Mouse (Mus musculus) lung, postnatal 0 days (tissue): ENCODE measurements around the gene Nmrk1.

ENCODE experiments used
- CTCF ChIP-seq: IDR thresholded peaks from 2 replicates; pipeline ENCODE4 v1.5.1; 2016; ENCODE audit warnings: antibody characterized with exemption, mild to moderate bottlenecking
- EP300 ChIP-seq: IDR thresholded peaks from 2 replicates; pipeline ENCODE4 v1.6.1; 2016; ENCODE audit warnings: antibody characterized with exemption, mild to moderate bottlenecking, control low read depth

DNA sequence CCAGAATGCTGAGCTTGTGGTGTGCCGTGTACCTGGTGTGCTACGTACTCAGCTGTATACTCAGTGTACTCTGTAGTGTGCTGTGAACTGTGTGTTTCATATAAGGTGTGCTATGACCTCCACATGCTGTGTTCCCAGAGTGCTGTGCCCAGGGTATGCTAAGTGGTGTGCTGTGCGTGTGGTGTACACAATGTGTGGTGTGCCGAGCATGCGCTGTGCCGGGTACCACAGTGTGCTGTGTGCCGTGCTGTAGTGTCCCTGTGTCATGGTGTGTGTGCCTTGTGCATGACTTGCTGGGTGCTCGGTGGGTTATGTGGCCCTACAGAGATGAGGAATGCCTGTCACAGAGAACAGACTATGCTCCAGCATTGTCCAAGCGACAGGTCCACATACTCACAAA is 31.1 kb upstream of the Nmrk1 start:
- TF ChIP-seq CTCF (no peak), EP300 (no peak)
